16 mouse cellular contexts compared by ENCODE assay signal in the genomic region with DNA sequence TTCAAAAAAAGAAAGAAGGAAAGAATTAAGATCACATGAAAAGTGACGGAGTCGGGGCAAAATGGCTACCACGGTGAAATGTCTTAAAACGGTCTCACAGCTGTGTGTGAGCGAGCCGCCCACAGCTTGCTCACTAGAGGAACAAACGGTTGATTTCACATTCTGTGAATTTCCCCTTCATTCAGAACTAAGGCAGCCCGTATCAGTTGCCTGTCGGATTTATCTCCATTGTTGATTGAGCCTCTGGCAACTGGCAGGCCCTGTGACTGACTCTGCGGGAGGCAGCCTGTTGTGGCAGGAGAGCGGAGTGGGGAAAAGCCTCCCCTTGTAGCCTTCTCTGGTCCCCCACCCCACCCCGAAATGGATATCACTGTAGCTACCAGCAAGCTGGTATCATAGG. TPM values are rescaled to one million over a fixed set of nuclear protein-coding genes. Genes with fewer than 3 reads are reported as not detected.
DNase-seq lines count a peak whose midpoint lies in the region; ATAC-seq lines count a peak whose summit lies in the region.
"Had no signal": no experiment of that assay in that cellular context is flagged by ENCODE, and none has a peak within 500 bp of the region (broad histone marks: within the 10 kb centered on the region; RNA-seq: fewer than 3 reads in every experiment).

No protein-coding gene starts in this region.

- peaks cover 11% of the 10 kb centered on the region; the same call in 1 of the 2 replicates for H3K4me1 ChIP-seq in heart, embryonic 12.5 days (replicated peaks)
- 0 out of 2 replicates have a peak, but pooled peaks cover 4% of the 10 kb centered on the region for H3K4me1 ChIP-seq in forebrain, embryonic 15.5 days
- peaks cover 17% of the 10 kb centered on the region for H3K4me1 ChIP-seq in midbrain, embryonic 14.5 days (ENCODE audit: control insufficient read depth, insufficient read depth, low read length)

- peaks cover 72% of the 10 kb centered on the region for H3K27me3 ChIP-seq in heart, embryonic 12.5 days (replicated peaks)
- 0 out of 2 replicates have a peak, but pooled peaks cover 3% of the 10 kb centered on the region for H3K27me3 ChIP-seq in forebrain, embryonic 15.5 days
- H3K27me3 ChIP-seq in midbrain, embryonic 14.5 days (ENCODE audit: control insufficient read depth, insufficient read depth, low read length), result 0 out of 2 replicates have a peak, but pooled peaks cover 3% of the 10 kb centered on the region

- DNase-seq in heart, adult 11 months, result no peak
- DNase-seq in left cerebral cortex, postnatal 25 days (ENCODE audit: low spot score in 2 of 2), result peak; percentile 37 to 63
- no peak for DNase-seq in left cerebral cortex, postnatal 10 days (ENCODE audit: extremely low spot score in 1 of 2, low spot score in 2 of 2)
- peak; percentile 52 for DNase-seq in midbrain, embryonic 14.5 days
- no peak for DNase-seq in testis, postnatal 10 days (ENCODE audit: low spot score)
- DNase-seq in thymus, postnatal 36 days, result no peak
- DNase-seq: adrenal gland, postnatal 14 days; gastrocnemius, postnatal 14 days; lung, postnatal 36 days had no signal

- no peaks in the 10 kb centered on the region for H3K36me3 ChIP-seq in heart, embryonic 12.5 days
- H3K36me3 ChIP-seq in forebrain, embryonic 15.5 days, result no peaks in the 10 kb centered on the region
- H3K36me3 ChIP-seq in midbrain, embryonic 14.5 days (ENCODE audit: control insufficient read depth, insufficient read depth, low read length), result no peaks in the 10 kb centered on the region

- H3K9ac ChIP-seq in heart, embryonic 12.5 days, result no peak overlapping the region
- H3K9ac ChIP-seq in forebrain, embryonic 15.5 days (replicated peaks), result no peak overlapping the region
- H3K9ac ChIP-seq in midbrain, embryonic 14.5 days (replicated peaks; ENCODE audit: low read length), result no peak overlapping the region
- H3K9ac ChIP-seq: liver, embryonic 14.5 days had no signal

- 13% methylated on average over 12 of the region's 12 CpGs for WGBS in heart, embryonic 12.5 days
- 13% methylated on average over 12 of the region's 12 CpGs for WGBS in forebrain, embryonic 15.5 days
- WGBS in midbrain, embryonic 14.5 days, result 10% methylated on average over 12 of the region's 12 CpGs

- H3K27ac ChIP-seq in heart, embryonic 12.5 days (ENCODE audit: poor library complexity, severe bottlenecking), result no peak overlapping the region
- 0 out of 2 replicates have a peak overlapping the region, but pooled peaks have one; percentile 0 for H3K27ac ChIP-seq in forebrain, embryonic 15.5 days (replicated peaks)
- peak overlapping the region; percentile 41; the same call in 1 of the 2 replicates for H3K27ac ChIP-seq in midbrain, embryonic 14.5 days (replicated peaks; ENCODE audit: low read depth, low read length)
- H3K27ac ChIP-seq: liver, embryonic 14.5 days; stomach, postnatal 0 days had no signal

- 0 out of 2 replicates have a peak, but pooled peaks cover 7% of the 10 kb centered on the region for H3K9me3 ChIP-seq in heart, embryonic 12.5 days (replicated peaks)
- H3K9me3 ChIP-seq in forebrain, embryonic 15.5 days, result no peaks in the 10 kb centered on the region
- H3K9me3 ChIP-seq in midbrain, embryonic 14.5 days (ENCODE audit: control insufficient read depth, low read length), result no peaks in the 10 kb centered on the region

- intact Hi-C loops in left cerebral cortex, postnatal 25 days (cut with DNase I), result no loop called here
- intact Hi-C loops in left cerebral cortex, postnatal 10 days (cut with DNase I), result no loop called here

- H3K4me3 ChIP-seq in heart, embryonic 12.5 days, result no peak overlapping the region
- no peak overlapping the region for H3K4me3 ChIP-seq in forebrain, embryonic 15.5 days
- H3K4me3 ChIP-seq in midbrain, embryonic 14.5 days (replicated peaks; ENCODE audit: low read depth, low read length), result no peak overlapping the region

- no peak for ATAC-seq in heart, embryonic 12.5 days (ENCODE audit: insufficient number of reproducible peaks, low FRiP score)
- no peak for ATAC-seq in forebrain, embryonic 15.5 days (replicated peaks)
- ATAC-seq in midbrain, embryonic 14.5 days (ENCODE audit: low FRiP score, low TSS enrichment), result no peak

- H3K4me2 ChIP-seq in heart, embryonic 12.5 days, result peak overlapping the region; percentile 26; the same call in 1 of the 2 replicates
- no peak overlapping the region for H3K4me2 ChIP-seq in forebrain, embryonic 15.5 days (replicated peaks)
- H3K4me2 ChIP-seq in midbrain, embryonic 14.5 days (ENCODE audit: low read length), result no peak overlapping the region

RNA-seq across cellular contexts. Expression of a gene that starts 10.6 kb away (rescaled TPM):
- polyA plus RNA-seq in heart, embryonic 12.5 days (2016; fragmentation: Nextera tagmentation; extraction: Ambion mirVana), result 1.1 and 1.3 TPM in 2 replicates
- 1 to 10 TPM; 7.6 to 8.7 TPM for total RNA-seq in left cerebral cortex, postnatal 25 days (2021)
- 1 to 10 TPM; 8.8 to 9.2 TPM for total RNA-seq in left cerebral cortex, postnatal 10 days (2021)
- polyA plus RNA-seq in forebrain, embryonic 15.5 days (2015; fragmentation: Nextera tagmentation; extraction: Ambion mirVana), result 2.9 TPM in 2 replicates
- polyA plus RNA-seq in midbrain, embryonic 14.5 days (2014; fragmentation: Nextera tagmentation; extraction: Ambion mirVana), result 1.1 and 6.6 TPM in 2 replicates
- total RNA-seq: neutrophil, adult 5-6 weeks had no signal

RNA-seq across cellular contexts. Expression of a gene that starts 30.6 kb away (rescaled TPM):
- 0.04 and 0.08 TPM in 2 replicates for polyA plus RNA-seq in heart, embryonic 12.5 days (2016; fragmentation: Nextera tagmentation; extraction: Ambion mirVana)
- 10 to 100 TPM in 1 of 2 experiments, 1 to 10 TPM in 1; 9.1 to 10.4 TPM for total RNA-seq in left cerebral cortex, postnatal 25 days (2021)
- total RNA-seq in left cerebral cortex, postnatal 10 days (2021), result 10 to 100 TPM in 1 of 2 experiments, 1 to 10 TPM in 1; 7.0 to 13.3 TPM
- 3.2 TPM in 2 replicates for polyA plus RNA-seq in forebrain, embryonic 15.5 days (2015; fragmentation: Nextera tagmentation; extraction: Ambion mirVana)
- polyA plus RNA-seq in midbrain, embryonic 14.5 days (2014; fragmentation: Nextera tagmentation; extraction: Ambion mirVana), result 14.8 and 18.8 TPM in 2 replicates
- total RNA-seq: common myeloid progenitor, adult 5-6 weeks; gastrocnemius, postnatal 14 days; neutrophil, adult 5-6 weeks had no signal
- polyA plus RNA-seq: heart, embryonic 16.5 days had no signal

Comparison
In these comparisons a context has a peak if more than half of its experiments do, and no peak if none do; other contexts are left out.
1. DNase-seq: peak in left cerebral cortex, postnatal 25 days (2 of 2) and midbrain, embryonic 14.5 days (single experiment); none in heart, adult 11 months (single experiment), left cerebral cortex, postnatal 10 days (0 of 2), testis, postnatal 10 days (single experiment) and thymus, postnatal 36 days (0 of 2).